Mouse (Mus musculus) neural tube, embryonic 11.5 days (tissue): ENCODE measurements around the gene Lamp2. TPM values are rescaled to one million over a fixed set of nuclear protein-coding genes. Genes with fewer than 3 reads are reported as not detected.

Source experiments
- polyA plus RNA-seq: library from polyadenylated mRNA; unstranded; fragments of >200 nt; fragmentation: Nextera tagmentation; extraction: Ambion mirVana; gene quantifications from 2 replicates; pipeline ENCODE4 v1.2.1, GENCODE M21; 2014

Gene Lamp2
- polyA plus RNA-seq, 1 experiment from 2014 or later, result 90.3 TPM

Other genes starting within 250 kb of the Lamp2 start
- 28.1 and 28.8 TPM in 2 replicates for gene Tmem255a, start 204.0 kb downstream of the Lamp2 start, polyA plus RNA-seq
- not detected in 2 replicates for gene Atp1b4, start 140.3 kb downstream of the Lamp2 start, polyA plus RNA-seq
- 45.5 and 47.8 TPM in 2 replicates for gene Cul4b, start 119.7 kb upstream of the Lamp2 start, polyA plus RNA-seq
- gene Mcts1, start 144.1 kb upstream of the Lamp2 start, polyA plus RNA-seq, result 102 TPM in 2 replicates
- 22.7 and 23.4 TPM in 2 replicates for gene C1galt1c1, start 178.6 kb upstream of the Lamp2 start, polyA plus RNA-seq